Mouse (Mus musculus): ENCODE measurements at regions not wholly inside any gene's neighbourhood (a gene's known extent, or its start where the extent isn't known, plus 50 kb on each side); places are given as distances from the start of the nearest gene placed in this dataset.

DNA sequence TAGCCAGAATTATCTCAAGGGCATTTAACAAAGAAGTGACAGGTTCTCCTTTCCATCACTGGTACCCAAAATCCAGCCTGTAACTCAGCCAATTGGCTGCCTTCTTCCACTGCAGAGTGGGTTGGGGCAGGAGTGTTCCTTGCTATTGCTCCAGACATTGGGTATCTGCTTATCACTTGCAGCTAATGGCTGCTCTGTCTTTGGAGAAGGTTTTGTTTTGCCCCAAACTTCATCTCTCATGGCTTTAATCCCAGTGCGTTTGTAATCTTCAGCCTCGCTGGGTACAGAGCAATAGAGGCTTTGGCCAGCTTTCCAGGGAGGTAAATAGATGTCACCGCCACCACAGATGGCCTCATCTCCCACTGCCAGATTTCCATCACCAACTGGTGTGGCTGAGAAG, 381.9 kb downstream of the Mllt3 start:
- TF ChIP-seq CTCF (IDR thresholded peaks at IDR 0.05) (no peak), EP300 (IDR thresholded peaks at IDR 0.05; ENCODE audit: insufficient read depth, low read depth, low read length) (no peak), POLR2A (IDR thresholded peaks at IDR 0.05; ENCODE audit: insufficient read depth, low read depth, low read length) (no peak)
